Mouse (Mus musculus): ENCODE results near the gene Nwd2. TPM values are rescaled to one million over a fixed set of nuclear protein-coding genes. Genes with fewer than 3 reads are reported as not detected.

Gene Nwd2
- total RNA-seq, 4 experiments from 2014 or later: not detected

- DNase-seq (ENCODE audit: low spot score in 2 of 2): no peak
These were observed 178.6 kb downstream of the Nwd2 start for GRCm38 (mm10) chr5:63827415-63828053.

- DNase-seq (ENCODE audit: low spot score in 2 of 2): no peak
These were observed 179.7 kb downstream of the Nwd2 start for GRCm38 (mm10) chr5:63828380-63829185.

DNA sequence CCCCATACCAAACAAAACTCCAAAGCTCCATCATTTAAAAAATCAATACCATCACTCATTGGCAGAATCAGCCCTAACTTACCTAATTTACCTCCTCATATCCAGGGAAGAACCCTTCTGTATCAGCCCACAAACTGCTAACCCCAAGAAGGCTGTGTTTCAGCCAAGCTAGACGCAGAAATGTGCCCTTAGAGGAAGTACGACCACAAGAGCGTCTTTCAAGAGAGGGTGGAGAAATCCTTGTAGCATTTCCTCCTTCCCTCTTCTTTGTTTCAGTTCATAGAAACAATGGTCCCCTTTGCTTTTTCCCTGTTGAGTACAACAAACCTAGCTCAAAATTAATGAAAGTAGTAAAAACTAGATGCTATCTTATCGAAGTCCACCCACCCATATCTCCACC lies 182.2 kb downstream of the Nwd2 start:
- DNase-seq (ENCODE audit: low spot score in 2 of 2): no peak

DNA sequence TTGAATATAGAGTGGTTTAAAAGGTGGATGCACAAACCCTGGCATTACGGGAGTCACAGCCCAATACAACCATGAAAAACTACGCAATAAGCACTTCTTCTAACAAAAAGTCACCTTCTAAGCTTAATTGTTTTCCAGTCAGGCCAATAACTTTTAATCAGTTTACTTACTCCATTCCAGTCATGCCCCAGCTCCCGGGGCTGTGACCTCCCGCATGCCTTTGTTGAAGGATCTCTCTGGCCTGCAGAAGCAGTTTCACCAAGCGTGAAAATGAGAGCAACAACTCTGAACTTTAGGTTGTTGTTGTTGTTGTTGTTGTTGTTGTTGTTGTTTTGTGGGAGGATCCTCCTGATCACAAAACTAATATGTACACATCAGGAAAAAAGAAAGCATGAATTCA lies 185.1 kb downstream of the Nwd2 start:
- no peak for DNase-seq (ENCODE audit: low spot score in 2 of 2)

GRCm38 (mm10) chr5:63834435-63834834 lies 185.5 kb downstream of the Nwd2 start:
- no peak for DNase-seq (ENCODE audit: low spot score in 2 of 2)

- DNase-seq (ENCODE audit: low spot score in 2 of 2): no peak
These were observed 188.2 kb downstream of the Nwd2 start for GRCm38 (mm10) chr5:63837115-63837514.

GRCm38 (mm10) chr5:63837851-63838250 lies 188.9 kb downstream of the Nwd2 start:
- DNase-seq (ENCODE audit: low spot score in 2 of 2): no peak

DNA sequence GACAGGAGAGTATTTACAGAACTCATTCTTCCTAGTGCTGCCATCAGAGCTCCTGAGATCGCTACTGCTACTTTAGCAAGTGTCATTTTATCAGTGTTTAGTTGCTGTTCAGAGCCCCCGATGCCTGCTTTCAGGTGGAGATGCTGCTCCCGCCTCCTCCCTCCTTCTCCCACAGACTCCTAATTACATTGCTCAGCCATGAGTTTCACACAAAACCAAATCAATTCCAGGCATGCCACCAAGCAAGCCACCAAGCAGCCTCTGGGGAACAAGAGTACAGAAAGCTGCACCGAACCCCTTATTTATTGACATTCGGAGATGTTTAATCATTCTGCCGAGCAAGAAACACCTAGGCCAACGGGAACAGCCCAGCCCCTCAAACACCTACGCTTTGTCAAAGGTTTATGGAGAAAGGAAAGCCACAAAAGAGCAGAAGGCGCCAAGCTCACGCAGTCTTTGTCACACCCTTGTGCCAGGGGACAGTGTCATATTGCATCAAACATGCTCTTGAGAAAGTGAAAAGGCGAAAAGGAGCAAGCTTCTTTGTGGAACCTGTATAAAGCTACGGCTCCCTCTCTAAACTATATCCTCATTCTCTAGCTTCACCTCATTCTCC lies 191.0 kb downstream of the Nwd2 start:
- DNase-seq (ENCODE audit: low spot score in 2 of 2): no peak

- no peak for DNase-seq (ENCODE audit: low spot score in 2 of 2)
These were observed 198.2 kb downstream of the Nwd2 start for GRCm38 (mm10) chr5:63847080-63847479.

DNA sequence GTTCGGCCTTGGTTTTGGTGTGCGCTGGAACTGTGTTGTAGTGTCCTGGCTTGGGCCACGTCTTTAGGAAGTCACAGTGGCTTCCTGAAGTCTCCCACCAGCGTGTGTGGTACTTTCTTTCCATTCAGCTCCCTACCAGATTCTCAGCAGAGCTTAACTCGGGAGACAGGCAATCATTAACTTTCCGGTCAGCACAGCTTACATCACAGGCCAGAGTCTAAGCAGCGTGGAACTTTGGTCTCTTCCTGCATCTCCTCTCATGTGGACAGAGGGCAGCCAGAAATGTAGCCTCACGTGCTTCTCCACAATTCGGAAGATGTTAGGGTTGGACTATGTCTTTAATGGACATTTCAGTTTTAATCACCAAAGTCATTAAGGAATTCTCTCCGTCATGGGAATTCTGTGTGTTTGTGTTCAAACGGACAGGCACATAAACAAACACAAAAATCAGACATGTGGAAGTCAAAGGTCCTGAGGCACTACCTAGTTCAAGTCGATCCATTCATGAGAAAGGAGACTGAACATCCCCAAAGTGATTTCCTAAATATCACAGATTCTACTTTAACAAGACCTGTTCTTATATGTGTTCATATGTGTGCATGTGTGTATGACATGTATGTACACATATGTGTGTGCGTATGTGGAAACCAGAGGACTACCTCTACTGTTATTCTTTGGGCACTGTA lies 198.8 kb downstream of the Nwd2 start:
- no peak for DNase-seq (ENCODE audit: low spot score in 2 of 2)

DNA sequence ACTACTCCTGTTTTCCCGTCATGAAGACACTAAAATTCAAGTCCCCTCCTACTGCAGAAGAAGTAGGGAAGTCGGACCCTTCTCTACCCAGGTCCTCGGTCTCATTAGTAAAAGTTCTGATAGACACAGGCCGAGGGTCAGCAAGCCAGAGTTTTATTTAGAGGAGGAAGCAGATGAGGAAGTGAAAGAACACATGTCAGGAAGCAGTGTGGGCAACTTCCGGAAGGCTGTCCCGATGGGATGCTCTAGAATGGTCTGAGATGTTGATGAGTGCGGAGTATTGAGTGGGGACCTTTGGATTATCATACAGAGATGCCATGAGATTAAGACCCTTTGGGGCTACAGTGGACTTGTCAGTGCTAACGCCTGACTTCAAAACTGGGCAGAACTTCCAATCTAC lies 210.0 kb downstream of the Nwd2 start:
- DNase-seq (ENCODE audit: low spot score in 2 of 2): no peak

Other genes with a start within 250 kb of the Nwd2 start
- gene 0610040J01Rik, start 163.3 kb downstream of the Nwd2 start, total RNA-seq (2022): 10 to 100 TPM; 13.8 to 20.0 (median 14.3) TPM

All from gastrocnemius, adult 8-10 months (tissue).